Mouse (Mus musculus) bone marrow macrophage, adult 2 months (primary cell): ENCODE measurements around the gene Rhbdl2. TPM values are rescaled to one million over a fixed set of nuclear protein-coding genes. Genes with fewer than 3 reads are reported as not detected.

Experiments
- H3K27ac ChIP-seq: 2 replicates; pipeline ENCODE4 v1.5.1; 2012; ENCODE audit warnings: low read depth, low read length; ENCODE audit not compliant: insufficient read depth
- H3K4me1 ChIP-seq: 2 replicates; pipeline ENCODE4 v1.6.1; 2012; ENCODE audit warnings: low read length; ENCODE audit not compliant: control insufficient read depth, insufficient read depth
- H3K4me3 ChIP-seq: 2 replicates; pipeline ENCODE4 v1.5.1; 2012; ENCODE audit warnings: mild to moderate bottlenecking, low read length, moderate library complexity; ENCODE audit not compliant: insufficient read depth
- CTCF ChIP-seq: IDR thresholded peaks from 2 replicates; pipeline ENCODE4 v1.5.1; 2012; ENCODE audit warnings: low read depth, mild to moderate bottlenecking, low read length, moderate library complexity
- POLR2A ChIP-seq: IDR thresholded peaks from 2 replicates; pipeline ENCODE4 v1.6.1; 2012; ENCODE audit warnings: mild to moderate bottlenecking, low read depth, low read length, borderline replicate concordance
- polyA plus RNA-seq: library from polyadenylated mRNA; stranded (reverse); fragments of >200 nt; gene quantifications from 2 replicates; pipeline ENCODE4 v1.2.4, GENCODE M21; 2012; ENCODE audit not compliant: missing spikeins, insufficient read depth, insufficient read length

Gene Rhbdl2
- polyA plus RNA-seq, 1 experiment = not detected

- Histone ChIP-seq H3K4me1 (no peaks in the 10 kb centered on the region), H3K4me3 (no peak overlapping the region), H3K27ac (no peak overlapping the region)
- TF ChIP-seq CTCF (no peak), POLR2A (no peak)
Observed at GRCm38 (mm10) chr4:123810475-123811295, 23.0 kb downstream of the Rhbdl2 start.

GRCm38 (mm10) chr4:123812525-123812924 is 24.9 kb downstream of the Rhbdl2 start:
- Histone ChIP-seq H3K27ac (no peak overlapping the region), H3K4me1 (no peaks in the 10 kb centered on the region), H3K4me3 (no peak overlapping the region)
- 0 out of 2 replicates have a peak, but pooled peaks have one; percentile 17 for TF ChIP-seq CTCF
- no peak for TF ChIP-seq POLR2A

- no peak overlapping the region for H3K27ac ChIP-seq
- no peak overlapping the region for H3K4me3 ChIP-seq
- H3K4me1 ChIP-seq = no peaks in the 10 kb centered on the region
- TF ChIP-seq POLR2A (no peak), CTCF (no peak)
Observed at GRCm38 (mm10) chr4:123814030-123814501, 26.4 kb downstream of the Rhbdl2 start.

- TF ChIP-seq CTCF (no peak), POLR2A (no peak)
Observed at GRCm38 (mm10) chr4:123819093-123819610, 31.5 kb downstream of the Rhbdl2 start.

GRCm38 (mm10) chr4:123842126-123842525 is 54.5 kb downstream of the Rhbdl2 start:
- no peak overlapping the region for H3K4me3 ChIP-seq
- TF ChIP-seq POLR2A (no peak), CTCF (no peak)
- H3K4me1 ChIP-seq = no peaks in the 10 kb centered on the region
- no peak overlapping the region for H3K27ac ChIP-seq

More at GRCm38 (mm10) chr4:123819093-123819610, 31.5 kb downstream of the Rhbdl2 start:
- Histone ChIP-seq H3K4me1 (no peaks in the 10 kb centered on the region; the same call in 1 of the 2 replicates), H3K27ac (no peak overlapping the region), H3K4me3 (no peak overlapping the region)

GRCm38 (mm10) chr4:123856888-123857287 is 69.2 kb downstream of the Rhbdl2 start:
- no peak overlapping the region for H3K4me3 ChIP-seq
- no peaks in the 10 kb centered on the region for H3K4me1 ChIP-seq
- H3K27ac ChIP-seq = no peak overlapping the region
- TF ChIP-seq POLR2A = no peak
- no peak for TF ChIP-seq CTCF

- Histone ChIP-seq H3K4me3 (no peak overlapping the region), H3K4me1 (no peaks in the 10 kb centered on the region), H3K27ac (no peak overlapping the region)
- TF ChIP-seq POLR2A (no peak), CTCF (no peak)
Observed at GRCm38 (mm10) chr4:123858090-123858489, 70.4 kb downstream of the Rhbdl2 start.

GRCm38 (mm10) chr4:123859379-123859778 is 71.7 kb downstream of the Rhbdl2 start, which contains the start of gene 4933427I04Rik:
TSS of gene 4933427I04Rik (plus strand) at chr4:123859679.
- H3K27ac ChIP-seq = no peak within 1 kb of the TSS
- H3K4me3 ChIP-seq = no peak within 1 kb of the TSS
- no peak for TF ChIP-seq POLR2A
- no peak for TF ChIP-seq CTCF
- no peaks in the 10 kb centered on the region for H3K4me1 ChIP-seq

- no peaks in the 10 kb centered on the region for H3K4me1 ChIP-seq
- no peak overlapping the region for H3K27ac ChIP-seq
- TF ChIP-seq POLR2A (no peak), CTCF (no peak)
- no peak overlapping the region for H3K4me3 ChIP-seq
Observed at GRCm38 (mm10) chr4:123859803-123860202, 72.1 kb downstream of the Rhbdl2 start.

GRCm38 (mm10) chr4:123860621-123861020 is 72.9 kb downstream of the Rhbdl2 start:
- H3K27ac ChIP-seq = no peak overlapping the region
- TF ChIP-seq CTCF = no peak
- no peak for TF ChIP-seq POLR2A

More at GRCm38 (mm10) chr4:123860621-123861020, 72.9 kb downstream of the Rhbdl2 start:
- H3K4me3 ChIP-seq = no peak overlapping the region
- no peaks in the 10 kb centered on the region for H3K4me1 ChIP-seq

Other genes starting within 250 kb of the Rhbdl2 start
- gene Macf1, start 103.5 kb upstream of the Rhbdl2 start, polyA plus RNA-seq = 176 and 182 TPM in 2 replicates
- gene Ndufs5, start 69.7 kb upstream of the Rhbdl2 start, polyA plus RNA-seq = 110 and 121 TPM in 2 replicates
- gene Akirin1, start 37.5 kb upstream of the Rhbdl2 start, polyA plus RNA-seq = 47.4 and 56.1 TPM in 2 replicates
- not detected in 2 replicates for gene 4933427I04Rik, start 71.8 kb downstream of the Rhbdl2 start, polyA plus RNA-seq
- 17.1 and 21.1 TPM in 2 replicates for gene Mycbp, start 117.0 kb downstream of the Rhbdl2 start, polyA plus RNA-seq
- 176 and 196 TPM in 2 replicates for gene Rragc, start 129.6 kb downstream of the Rhbdl2 start, polyA plus RNA-seq
- not detected in 2 replicates for gene 4930535I16Rik, start 130.1 kb downstream of the Rhbdl2 start, polyA plus RNA-seq